Mouse (Mus musculus) CH12.LX (cell line): Measurements from ENCODE around the gene Eml2. TPM values are rescaled to one million over a fixed set of nuclear protein-coding genes. Genes with fewer than 3 reads are reported as not detected.

Experiments
- DNase-seq: peaks from one replicate; pipeline ENCODE4 v3.0.0-alpha.2; 2013; ENCODE audit errors: extremely low read depth
- H3K27ac ChIP-seq: 2 replicates; pipeline ENCODE4 v1.5.1; 2012; ENCODE audit warnings: low read depth, mild to moderate bottlenecking, control low read depth, moderate library complexity; ENCODE audit not compliant: insufficient read depth
- H3K27me3 ChIP-seq: replicated peaks from 2 replicates; pipeline ENCODE3; 2012; ENCODE audit warnings: inconsistent platforms
- H3K36me3 ChIP-seq, 2 experiments: replicated peaks in 1 of 2; 2 replicates each; pipeline versions ENCODE3 to v1.6.1; 2012; ENCODE audit warnings: inconsistent platforms in 1 of 2, low read length in 1 of 2, mild to moderate bottlenecking in 1 of 2, mixed read lengths in 1 of 2, moderate library complexity in 1 of 2; ENCODE audit not compliant: control insufficient read depth in 1 of 2, insufficient read depth in 1 of 2
- H3K4me1 ChIP-seq, 2 experiments: 2 replicates each; pipeline ENCODE4 v1.6.1; 2012; ENCODE audit warnings: inconsistent platforms in 1 of 2, moderate library complexity in 1 of 2; ENCODE audit not compliant: insufficient read depth in 2 of 2, control insufficient read depth in 1 of 2
- H3K4me2 ChIP-seq: 2 replicates; pipeline ENCODE4 v1.6.1; 2012; ENCODE audit warnings: low read depth, mild to moderate bottlenecking, control low read depth; ENCODE audit not compliant: poor library complexity, insufficient read depth, severe bottlenecking
- H3K4me3 ChIP-seq, 3 experiments: fragments of 150-350 bp in 1 of 3; sonication (generic) in 1 of 3; replicated peaks in 1 of 3; 2 replicates each; pipeline versions ENCODE3 to v1.5.1; 2011 to 2012; ENCODE audit warnings: low read depth in 2 of 3, low read length in 2 of 3, mild to moderate bottlenecking in 2 of 3, moderate library complexity in 2 of 3, control low read depth in 1 of 3, improper control_type of control experiment in 1 of 3, inconsistent platforms in 1 of 3, mixed read lengths in 1 of 3; ENCODE audit not compliant: poor library complexity in 1 of 3
- H3K79me2 ChIP-seq: replicated peaks from 2 replicates; pipeline ENCODE4 v1.6.1; 2012; ENCODE audit warnings: mild to moderate bottlenecking, moderate library complexity; ENCODE audit not compliant: control insufficient read depth, poor library complexity, insufficient read depth, severe bottlenecking; ENCODE audit errors: extremely low read depth
- H3K9ac ChIP-seq: 2 replicates; pipeline ENCODE4 v1.6.1; 2012; ENCODE audit warnings: low read depth, mild to moderate bottlenecking, control low read depth, moderate library complexity; ENCODE audit not compliant: insufficient read depth
- H3K9me3 ChIP-seq: replicated peaks from 2 replicates; pipeline ENCODE3; 2012; ENCODE audit warnings: low read length, inconsistent platforms, mixed read lengths
- BHLHE40 ChIP-seq: IDR thresholded peaks from 2 replicates; pipeline ENCODE4 v1.6.1; 2011; ENCODE audit warnings: mild to moderate bottlenecking, low read depth, low read length, improper control_type of control experiment
- CHD2 ChIP-seq: IDR thresholded peaks from 2 replicates; pipeline ENCODE4 v1.6.1; 2011; ENCODE audit warnings: low read length, improper control_type of control experiment
- CTCF ChIP-seq, 2 experiments: IDR thresholded peaks in 1 of 2; conservative IDR thresholded peaks in 1 of 2; 2 replicates each; pipeline ENCODE4 v1.5.1; 2011 to 2012; ENCODE audit warnings: low read depth in 2 of 2, low read length in 2 of 2, improper control_type of control experiment in 1 of 2, inconsistent platforms in 1 of 2, mild to moderate bottlenecking in 1 of 2, moderate library complexity in 1 of 2
- E2F4 ChIP-seq: IDR thresholded peaks from 2 replicates; pipeline ENCODE4 v1.6.1; 2011; ENCODE audit warnings: low read depth, low read length, improper control_type of control experiment; ENCODE audit not compliant: insufficient replicate concordance
- ELF1 ChIP-seq: IDR thresholded peaks from 2 replicates; pipeline ENCODE4 v1.6.1; 2014; ENCODE audit warnings: low read depth, mild to moderate bottlenecking, inconsistent platforms, low read length, improper control_type of control experiment
- EP300 ChIP-seq: IDR thresholded peaks from 2 replicates; pipeline ENCODE4 v1.6.1; 2011; ENCODE audit warnings: low read length, improper control_type of control experiment
- ETS1 ChIP-seq: conservative IDR thresholded peaks from 2 replicates; pipeline ENCODE4 v1.6.1; 2012; ENCODE audit warnings: low read depth, mild to moderate bottlenecking, inconsistent platforms, low read length, improper control_type of control experiment, moderate library complexity
- GABPA ChIP-seq: IDR thresholded peaks from 2 replicates; pipeline ENCODE4 v1.6.1; 2012; ENCODE audit warnings: low read depth, low read length, improper control_type of control experiment, inconsistent platforms; ENCODE audit not compliant: insufficient replicate concordance
- HCFC1 ChIP-seq: IDR thresholded peaks from 2 replicates; pipeline ENCODE4 v1.6.1; 2012; ENCODE audit warnings: low read depth, mild to moderate bottlenecking, inconsistent platforms, low read length, improper control_type of control experiment
- JUND ChIP-seq: conservative IDR thresholded peaks from 2 replicates; pipeline ENCODE4 v1.6.1; 2011; ENCODE audit warnings: low read depth, low read length, improper control_type of control experiment
- KAT2A ChIP-seq: IDR thresholded peaks from 2 replicates; pipeline ENCODE4 v1.6.1; 2012; ENCODE audit warnings: low read length, improper control_type of control experiment, inconsistent platforms; ENCODE audit not compliant: insufficient replicate concordance
- MAFK ChIP-seq: IDR thresholded peaks from 2 replicates; pipeline ENCODE4 v1.6.1; 2011; ENCODE audit warnings: low read length, improper control_type of control experiment; ENCODE audit not compliant: insufficient replicate concordance
- MAX ChIP-seq: IDR thresholded peaks from 2 replicates; pipeline ENCODE4 v1.6.1; 2011; ENCODE audit warnings: low read length, improper control_type of control experiment
- MAZ ChIP-seq: IDR thresholded peaks from 2 replicates; pipeline ENCODE4 v1.6.1; 2012; ENCODE audit warnings: low read depth, mild to moderate bottlenecking, inconsistent platforms, low read length, improper control_type of control experiment, moderate library complexity
- MEF2A ChIP-seq: IDR thresholded peaks from 2 replicates; pipeline ENCODE4 v1.6.1; 2014; ENCODE audit warnings: low read depth, mild to moderate bottlenecking, inconsistent platforms, low read length, improper control_type of control experiment, borderline replicate concordance
- MYC ChIP-seq: IDR thresholded peaks from 2 replicates; pipeline ENCODE4 v1.6.1; 2011; ENCODE audit warnings: low read depth, mild to moderate bottlenecking, improper control_type of control experiment, low read length
- NRF1 ChIP-seq: IDR thresholded peaks from 2 replicates; pipeline ENCODE4 v1.6.1; 2014; ENCODE audit warnings: low read depth, mild to moderate bottlenecking, inconsistent platforms, low read length, improper control_type of control experiment, moderate library complexity
- PAX5 ChIP-seq: IDR thresholded peaks from 2 replicates; pipeline ENCODE4 v1.6.1; 2012; ENCODE audit warnings: low read length, inconsistent platforms, mixed read lengths
- POLR2A ChIP-seq: IDR thresholded peaks from 2 replicates; pipeline ENCODE4 v1.6.1; 2011; ENCODE audit warnings: low read depth, mild to moderate bottlenecking, improper control_type of control experiment, low read length
- POLR2AphosphoS2 ChIP-seq: IDR thresholded peaks from 2 replicates; pipeline ENCODE4 v1.6.1; 2011; ENCODE audit warnings: low read depth, low read length, improper control_type of control experiment
- RAD21 ChIP-seq: IDR thresholded peaks from 2 replicates; pipeline ENCODE4 v1.6.1; 2011; ENCODE audit warnings: low read depth, mild to moderate bottlenecking, low read length, improper control_type of control experiment, moderate library complexity
- SIN3A ChIP-seq: IDR thresholded peaks from 2 replicates; pipeline ENCODE4 v1.6.1; 2012; ENCODE audit warnings: low read length, improper control_type of control experiment, inconsistent platforms
- SMC3 ChIP-seq: IDR thresholded peaks from 2 replicates; pipeline ENCODE4 v1.6.1; 2011; ENCODE audit warnings: low read depth, low read length, improper control_type of control experiment
- TBP ChIP-seq: conservative IDR thresholded peaks from 2 replicates; pipeline ENCODE4 v1.6.1; 2011; ENCODE audit warnings: low read depth, low read length, improper control_type of control experiment
- TCF12 ChIP-seq: IDR thresholded peaks from 2 replicates; pipeline ENCODE4 v1.6.1; 2014; ENCODE audit warnings: low read depth, mild to moderate bottlenecking, inconsistent platforms, low read length, improper control_type of control experiment
- UBTF ChIP-seq: IDR thresholded peaks from 2 replicates; pipeline ENCODE4 v1.6.1; 2012; ENCODE audit warnings: low read depth, mild to moderate bottlenecking, inconsistent platforms, low read length, improper control_type of control experiment, moderate library complexity
- ZC3H11A ChIP-seq: IDR thresholded peaks from 2 replicates; pipeline ENCODE4 v1.6.1; 2012; ENCODE audit warnings: low read depth, mild to moderate bottlenecking, inconsistent platforms, low read length, improper control_type of control experiment
- ZMIZ1 ChIP-seq: IDR thresholded peaks from 2 replicates; pipeline ENCODE4 v1.6.1; 2012; ENCODE audit warnings: low read depth, mild to moderate bottlenecking, inconsistent platforms, low read length, improper control_type of control experiment
- ZNF384 ChIP-seq: IDR thresholded peaks from 2 replicates; pipeline ENCODE4 v1.6.1; 2012; ENCODE audit warnings: low read depth, low read length, improper control_type of control experiment, inconsistent platforms
- dilution Hi-C: fragments of 300-500 bp; cut with MboI; formaldehyde crosslinking; loops from 2 replicates; pipeline ENCODE4 v1.14.3; 2020; ENCODE audit warnings: low sequenced_read_pairs; ENCODE audit not compliant: extremely low pct_unique_long_range_greater_than_20kb, extremely low pct_ligation_motif_present
- in situ Hi-C: fragments of 300-500 bp; cut with MboI; formaldehyde crosslinking; loops from 3 replicates; pipeline ENCODE4 v1.14.3; 2019; ENCODE audit warnings: low sequenced_read_pairs, low pct_ligation_motif_present, low pct_unique_long_range_greater_than_20kb, mixed read lengths
- polyA plus RNA-seq: library from polyadenylated mRNA; unstranded; fragments of >175 nt; gene quantifications from 2 replicates; pipeline ENCODE4 v1.2.1, GENCODE M21; 2012; ENCODE audit warnings: low read depth; ENCODE audit not compliant: insufficient read length
- total RNA-seq, 2 experiments: library from RNA; depleted of rRNA; stranded (reverse); fragments of 300-350 nt in 1 of 2; fragments of >200 nt in 1 of 2; gene quantifications; 2 replicates each; pipeline ENCODE4 v1.2.3; 2012 to 2014

Gene Eml2
- total and polyA plus RNA-seq, 3 experiments = 12.3 to 52.4 (median 29.1) TPM

DNA sequence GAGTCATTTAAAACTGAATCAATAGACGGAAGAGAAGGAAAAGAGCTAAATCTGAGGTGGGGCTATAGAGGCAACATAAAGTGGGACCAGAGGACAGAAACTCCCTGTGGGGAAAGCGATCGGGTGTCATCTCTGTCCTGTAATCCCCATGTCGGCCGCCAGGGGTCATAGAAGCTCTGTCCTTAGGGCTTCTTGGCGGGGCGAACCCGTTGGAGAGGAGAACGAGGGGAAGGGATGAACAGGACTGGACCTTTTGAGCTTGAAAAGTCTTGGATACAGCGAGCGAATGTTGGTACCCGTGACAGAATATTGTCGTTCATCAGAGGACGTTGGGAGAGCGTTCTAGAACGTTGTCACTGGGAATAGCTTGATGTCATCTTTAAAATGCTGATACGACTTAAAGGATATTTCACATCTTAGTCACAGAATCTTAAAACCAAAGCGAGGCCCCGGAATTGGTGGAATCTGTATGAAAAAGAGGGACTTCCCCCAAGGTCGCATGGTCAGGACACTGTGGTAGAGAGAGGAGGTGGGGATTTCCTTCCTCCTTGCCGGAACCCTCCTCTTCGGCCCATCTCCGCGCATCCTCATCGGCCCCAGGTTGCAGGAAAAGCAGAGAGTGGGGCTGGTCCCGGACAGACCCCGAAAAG, 2.3 kb downstream of the Eml2 start:
- Histone ChIP-seq H3K4me3 (peak overlapping the region; percentile 5 to 38 (median 17)), H3K9me3 (no peaks in the 10 kb centered on the region), H3K79me2 (no peaks in the 10 kb centered on the region), H3K27me3 (peaks cover 21% of the 10 kb centered on the region), H3K36me3 (peaks cover 3 to 12% of the 10 kb centered on the region in 2 experiments), H3K27ac (peak overlapping the region; percentile 81), H3K4me1 (peaks cover 13 to 43% of the 10 kb centered on the region in 2 experiments), H3K9ac (no peak overlapping the region), H3K4me2 (peak overlapping the region; percentile 76; the same call in 1 of the 2 replicates)
- in situ Hi-C loops (no loop called here), dilution Hi-C loops (no loop called here)
- DNase-seq = peak; percentile 90
- TF ChIP-seq MAZ (no peak), MYC (peak; percentile 80), BHLHE40 (0 out of 2 replicates have a peak, but pooled peaks have one; percentile 3), SMC3 (peak; percentile 89), SIN3A (peak; percentile 25; the same call in 1 of the 2 replicates), ZC3H11A (0 out of 2 replicates have a peak, but pooled peaks have one; percentile 12), MAFK (peak; percentile 52; the same call in 1 of the 2 replicates), POLR2A (peak; percentile 45; the same call in 1 of the 2 replicates), JUND (no peak), CTCF (conservative IDR thresholded peaks at IDR 0.05 in 1 of 2, IDR thresholded peaks at IDR 0.05 in 1 of 2; ENCODE audit: low read depth in 2 of 2, low read length in 2 of 2) (peak; percentile 68 to 95), GABPA (no peak), EP300 (peak; percentile 32; the same call in 1 of the 2 replicates), RAD21 (peak; percentile 92), TBP (no peak), NRF1 (no peak; the same call in 1 of the 2 replicates), ZNF384 (no peak)

DNA sequence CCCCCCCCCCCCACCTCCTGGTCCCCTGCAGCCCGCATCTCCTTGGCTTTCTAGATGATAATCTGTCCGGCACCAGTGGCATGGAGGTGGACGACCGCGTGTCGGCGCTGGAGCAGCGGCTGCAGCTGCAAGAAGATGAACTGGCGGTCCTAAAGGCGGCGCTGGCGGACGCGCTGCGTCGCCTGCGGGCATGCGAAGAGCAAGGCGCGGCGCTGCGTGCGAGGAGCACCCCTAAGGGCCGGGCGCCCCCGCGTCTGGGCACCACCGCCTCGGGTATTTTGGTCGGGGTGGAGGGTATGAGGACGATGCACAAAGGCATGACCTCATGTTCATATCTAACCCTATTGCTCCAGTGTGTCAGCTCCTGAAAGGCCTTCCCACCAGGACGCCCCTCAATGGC, 3.0 kb downstream of the Eml2 start:
- Histone ChIP-seq H3K79me2 (no peaks in the 10 kb centered on the region), H3K9ac (peak overlapping the region; percentile 21; the same call in 1 of the 2 replicates), H3K9me3 (no peaks in the 10 kb centered on the region), H3K27ac (peak overlapping the region; percentile 17; the same call in 1 of the 2 replicates), H3K27me3 (peaks cover 16% of the 10 kb centered on the region), H3K4me2 (peak overlapping the region; percentile 76), H3K4me1 (peaks cover 13 to 43% of the 10 kb centered on the region in 2 experiments), H3K4me3 (peak overlapping the region; percentile 35 to 62 (median 41)), H3K36me3 (peaks cover 9 to 18% of the 10 kb centered on the region in 2 experiments)
- in situ Hi-C loops = no loop called here
- dilution Hi-C loops = no loop called here
- DNase-seq = peak; percentile 82
- TF ChIP-seq POLR2A (peak; percentile 40), CHD2 (no peak), MAX (peak; percentile 72; the same call in 1 of the 2 replicates), BHLHE40 (peak; percentile 11; the same call in 1 of the 2 replicates), KAT2A (no peak), TBP (no peak), E2F4 (no peak), ELF1 (no peak), SMC3 (peak; percentile 80), PAX5 (no peak), MYC (peak; percentile 18), CTCF (conservative IDR thresholded peaks at IDR 0.05 in 1 of 2, IDR thresholded peaks at IDR 0.05 in 1 of 2; ENCODE audit: low read depth in 2 of 2, low read length in 2 of 2) (peak in 1 of 2 experiments; percentile 99; a peak in 2 of 4 replicates), POLR2AphosphoS2 (no peak), HCFC1 (no peak; the same call in 1 of the 2 replicates), UBTF (no peak; the same call in none of the 2 replicates), ZMIZ1 (0 out of 2 replicates have a peak, but pooled peaks have one; percentile 31), NRF1 (peak; percentile 37; the same call in 1 of the 2 replicates), TCF12 (peak; percentile 68; the same call in 1 of the 2 replicates), MEF2A (peak; percentile 43; the same call in 1 of the 2 replicates), ETS1 (no peak; the same call in 1 of the 2 replicates), JUND (no peak)
